Mouse (Mus musculus) ES-Bruce4 (cell line): Measurements from ENCODE around the gene Tlr13.

Source experiments
- CTCF ChIP-seq: IDR thresholded peaks from one replicate; pipeline ENCODE4 v1.8.1; 2011; ENCODE audit warnings: low read depth, low read length
- EP300 ChIP-seq: IDR thresholded peaks from 2 replicates; pipeline ENCODE4 v1.6.1; 2011; ENCODE audit warnings: low read depth, low read length; ENCODE audit not compliant: insufficient read depth
- POLR2A ChIP-seq: IDR thresholded peaks from one replicate; pipeline ENCODE4 v1.8.1; 2011; ENCODE audit warnings: low read length; ENCODE audit not compliant: insufficient read depth

DNA sequence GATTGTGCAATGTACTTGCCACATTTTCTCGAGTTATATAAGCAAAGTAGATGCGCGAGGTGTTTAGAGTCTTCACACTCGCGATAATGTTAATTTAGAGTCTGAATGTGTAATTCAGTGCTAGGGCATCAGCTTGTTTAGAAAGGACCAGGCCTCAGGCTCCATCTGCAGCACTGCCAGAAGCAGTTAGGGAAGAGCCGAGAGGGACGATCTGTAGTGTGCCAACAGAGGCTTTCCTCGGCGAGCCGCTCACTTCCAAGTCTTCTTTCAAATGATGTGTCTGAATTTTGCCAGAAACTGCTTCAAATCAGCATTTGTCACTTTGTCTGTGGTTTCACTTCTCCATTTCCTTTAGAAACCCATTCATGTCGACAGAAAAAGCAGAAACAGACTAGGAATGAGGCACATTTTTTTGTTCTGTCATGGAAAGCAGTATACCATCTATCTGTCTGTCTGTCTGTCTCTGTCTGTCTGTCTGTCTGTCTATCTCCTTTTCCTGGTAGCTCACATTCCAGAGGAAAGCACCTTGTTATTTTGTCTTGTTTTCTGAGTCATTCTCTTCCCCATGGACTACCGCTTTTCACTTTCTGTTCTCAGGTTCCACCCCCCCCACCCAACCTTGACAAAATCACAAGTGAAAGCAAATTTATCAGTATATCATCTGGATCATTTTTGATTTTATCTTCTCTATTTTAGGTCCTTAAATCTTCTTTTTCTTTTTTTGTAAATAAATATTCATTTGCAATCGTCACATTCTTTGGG, 3.5 kb upstream of the Tlr13 start:
- TF ChIP-seq EP300 (no peak), CTCF (no peak), POLR2A (no peak)
